Mouse (Mus musculus): Measurements from ENCODE around the gene Slc6a21. TPM values are rescaled to one million over a fixed set of nuclear protein-coding genes. Genes with fewer than 3 reads are reported as not detected.
A peak's percentile ranks its signal among the peaks of the same experiment; 100 is the strongest.

The Slc6a21 gene
- polyA plus RNA-seq, 1 experiment from 2014 or later, result not detected

- no peak for ATAC-seq (ENCODE audit: insufficient number of reproducible peaks, insufficient read depth, low FRiP score, low TSS enrichment, low read depth)
- peaks cover 48% of the 10 kb centered on the region for H3K36me3 ChIP-seq
These were observed 44.9 kb downstream of the Slc6a21 start for GRCm38 (mm10) chr7:45322245-45322644.

GRCm38 (mm10) chr7:45323069-45323468 lies 45.8 kb downstream of the Slc6a21 start:
- no peak for ATAC-seq (ENCODE audit: insufficient number of reproducible peaks, insufficient read depth, low FRiP score, low TSS enrichment, low read depth)
- no peaks in the 10 kb centered on the region for H3K27me3 ChIP-seq
- no peaks in the 10 kb centered on the region for H3K4me1 ChIP-seq (replicated peaks)
- 0 out of 2 replicates have a peak, but pooled peaks cover 7% of the 10 kb centered on the region for H3K9me3 ChIP-seq
- H3K36me3 ChIP-seq, result peaks cover 44% of the 10 kb centered on the region
- no peak overlapping the region for H3K27ac ChIP-seq
- no peak overlapping the region for H3K9ac ChIP-seq (replicated peaks)
- no peak overlapping the region for H3K4me2 ChIP-seq
- H3K4me3 ChIP-seq (replicated peaks), result no peak overlapping the region
- WGBS, result 59% methylated on average over 5 of the region's 5 CpGs

More at GRCm38 (mm10) chr7:45322245-45322644, 44.9 kb downstream of the Slc6a21 start:
- Histone ChIP-seq H3K27ac (no peak overlapping the region), H3K27me3 (no peaks in the 10 kb centered on the region), H3K4me1 (replicated peaks) (no peaks in the 10 kb centered on the region), H3K9me3 (0 out of 2 replicates have a peak, but pooled peaks cover 7% of the 10 kb centered on the region), H3K4me2 (no peak overlapping the region), H3K4me3 (replicated peaks) (no peak overlapping the region), H3K9ac (replicated peaks) (no peak overlapping the region)
- 83% methylated on average over 4 of the region's 4 CpGs for WGBS

GRCm38 (mm10) chr7:45325800-45326199 lies 48.5 kb downstream of the Slc6a21 start:
- H3K4me1 ChIP-seq (replicated peaks), result no peaks in the 10 kb centered on the region
- H3K36me3 ChIP-seq, result peaks cover 38% of the 10 kb centered on the region
- ATAC-seq (ENCODE audit: insufficient number of reproducible peaks, insufficient read depth, low FRiP score, low TSS enrichment, low read depth), result no peak
- H3K4me2 ChIP-seq, result no peak overlapping the region
- no peaks in the 10 kb centered on the region for H3K27me3 ChIP-seq
- H3K4me3 ChIP-seq (replicated peaks), result no peak overlapping the region
- H3K9me3 ChIP-seq, result 0 out of 2 replicates have a peak, but pooled peaks cover 7% of the 10 kb centered on the region
- no peak overlapping the region for H3K27ac ChIP-seq
- no peak overlapping the region for H3K9ac ChIP-seq (replicated peaks)

DNA sequence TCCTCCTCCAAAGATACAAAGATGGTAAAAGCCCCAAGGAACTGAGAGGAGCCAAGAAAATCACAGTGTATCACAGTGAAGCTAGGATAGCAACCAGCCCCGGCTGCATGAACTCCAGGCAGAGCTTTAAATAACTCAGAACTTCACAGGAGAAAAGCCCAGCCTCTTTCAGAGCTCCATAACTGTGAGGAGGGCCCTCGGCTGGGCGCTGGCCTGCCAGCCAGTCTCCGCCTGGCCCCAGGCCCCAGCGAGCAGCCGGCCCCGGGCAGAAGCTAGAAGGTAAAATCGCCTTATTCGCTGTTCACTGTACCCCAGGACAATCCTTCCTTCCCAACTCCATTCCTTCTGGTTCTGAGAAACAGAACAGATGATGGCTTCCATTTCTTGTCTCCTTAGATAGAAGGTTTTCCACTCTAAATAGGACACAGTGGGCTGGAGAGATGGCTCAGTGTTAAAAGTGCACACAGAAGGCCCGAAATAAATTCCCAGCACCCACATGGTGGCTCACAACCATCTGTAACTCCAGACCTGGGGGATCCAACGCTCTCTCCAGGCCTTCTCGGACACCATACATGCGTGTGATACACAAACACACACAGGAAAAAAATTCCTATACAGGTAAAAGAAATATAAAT lies 51.6 kb downstream of the Slc6a21 start:
- H3K9me3 ChIP-seq, result 0 out of 2 replicates have a peak, but pooled peaks cover 7% of the 10 kb centered on the region
- H3K4me1 ChIP-seq (replicated peaks), result peaks cover 14% of the 10 kb centered on the region
- peaks cover 26% of the 10 kb centered on the region for H3K36me3 ChIP-seq
- H3K9ac ChIP-seq (replicated peaks), result no peak overlapping the region
- no peak overlapping the region for H3K27ac ChIP-seq
- H3K4me3 ChIP-seq (replicated peaks), result no peak overlapping the region
- H3K27me3 ChIP-seq, result no peaks in the 10 kb centered on the region
- no peak overlapping the region for H3K4me2 ChIP-seq
- WGBS, result 76% methylated on average over 13 of the region's 13 CpGs
- no peak for ATAC-seq (ENCODE audit: insufficient number of reproducible peaks, insufficient read depth, low FRiP score, low TSS enrichment, low read depth)

GRCm38 (mm10) chr7:45331502-45331901 lies 54.2 kb downstream of the Slc6a21 start:
- no peak for ATAC-seq (ENCODE audit: insufficient number of reproducible peaks, insufficient read depth, low FRiP score, low TSS enrichment, low read depth)

DNA sequence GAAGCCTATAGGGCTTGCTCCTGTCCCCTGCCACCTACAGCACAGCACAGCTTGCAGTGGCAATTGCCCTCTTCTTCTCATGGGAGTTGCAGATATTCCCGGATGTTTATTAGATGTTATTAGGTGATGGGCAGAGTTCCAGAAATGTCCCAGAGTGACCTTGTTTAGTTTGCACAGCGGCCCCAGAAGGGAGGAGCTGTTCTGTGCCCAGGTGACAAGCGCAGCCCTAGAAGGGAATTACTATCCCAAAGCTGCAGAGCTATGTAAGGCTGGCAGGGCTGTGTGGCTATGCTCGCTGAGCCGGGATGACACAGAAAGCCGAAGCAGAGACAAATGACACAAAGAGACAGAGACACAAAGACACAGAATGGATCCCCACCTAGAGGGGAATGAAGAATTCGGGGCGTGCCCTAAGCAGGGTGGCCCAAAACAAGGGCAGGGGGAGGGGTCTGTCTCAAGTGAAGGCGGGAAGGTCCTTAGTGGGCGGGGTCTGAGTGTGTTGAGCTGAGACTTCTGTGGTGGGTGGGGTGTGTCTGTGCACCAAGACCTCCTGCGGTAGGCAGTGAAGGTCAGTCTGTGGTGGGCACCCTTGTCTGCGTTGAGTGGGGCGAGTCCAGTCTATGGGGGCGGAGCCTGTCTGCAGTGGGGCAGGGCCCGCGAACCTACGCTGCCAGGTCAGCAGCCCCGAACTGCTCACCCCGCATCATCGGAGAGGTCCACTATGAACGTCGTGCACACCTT lies 55.5 kb downstream of the Slc6a21 start:
- WGBS, result 4% methylated on average over 22 of the region's 22 CpGs
- Histone ChIP-seq H3K4me1 (replicated peaks) (peaks cover 32% of the 10 kb centered on the region), H3K27me3 (peaks cover 12% of the 10 kb centered on the region), H3K36me3 (no peaks in the 10 kb centered on the region), H3K27ac (peak overlapping the region; percentile 87), H3K9me3 (no peaks in the 10 kb centered on the region), H3K4me3 (replicated peaks) (peak overlapping the region; percentile 67), H3K4me2 (peak overlapping the region; percentile 78), H3K9ac (replicated peaks) (peak overlapping the region; percentile 69)
- peak; percentile 48 for ATAC-seq (ENCODE audit: insufficient number of reproducible peaks, insufficient read depth, low FRiP score, low TSS enrichment, low read depth)

More at GRCm38 (mm10) chr7:45331502-45331901, 54.2 kb downstream of the Slc6a21 start:
- Histone ChIP-seq H3K4me1 (replicated peaks) (peaks cover 28% of the 10 kb centered on the region), H3K36me3 (peaks cover 11% of the 10 kb centered on the region), H3K27me3 (0 out of 2 replicates have a peak, but pooled peaks cover under 1% of the 10 kb centered on the region), H3K27ac (no peak overlapping the region), H3K4me2 (no peak overlapping the region), H3K9ac (replicated peaks) (no peak overlapping the region), H3K4me3 (replicated peaks) (no peak overlapping the region), H3K9me3 (no peaks in the 10 kb centered on the region)
- 78% methylated on average over 6 of the region's 6 CpGs for WGBS

DNA sequence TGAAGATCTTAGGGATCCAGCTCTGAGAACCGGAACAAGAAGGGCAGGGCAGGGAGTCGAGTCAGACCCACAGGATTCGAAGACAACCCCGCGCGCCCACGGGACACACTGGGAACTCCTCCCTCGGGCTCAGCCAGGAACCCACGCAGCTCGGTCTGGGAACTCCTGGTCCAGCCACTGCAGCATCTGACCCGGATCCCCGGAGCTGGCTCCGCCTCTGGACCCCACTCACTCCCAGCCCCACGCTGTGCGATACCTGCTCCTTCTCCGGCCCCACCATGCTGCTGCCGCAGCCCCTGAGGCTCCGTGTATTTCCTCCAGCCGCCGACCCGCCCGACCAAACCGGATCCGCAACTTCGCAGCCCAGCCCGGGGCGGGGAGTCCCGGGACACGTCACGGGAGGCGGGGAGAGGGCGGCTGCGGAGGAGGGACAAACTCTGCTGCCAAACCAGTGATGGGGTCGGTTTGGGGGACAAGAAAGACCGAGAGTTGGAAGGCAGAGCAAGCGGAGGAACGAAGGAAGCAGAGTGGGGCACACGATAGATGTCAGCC lies 56.2 kb downstream of the Slc6a21 start, which contains the start of gene Trpm4:
Gene Trpm4, minus strand, starts transcription at position 350 of the 552 bp plus-strand sequence.
- ATAC-seq (ENCODE audit: insufficient number of reproducible peaks, insufficient read depth, low FRiP score, low TSS enrichment, low read depth), result peak; percentile 60
- peaks cover 18% of the 10 kb centered on the region for H3K27me3 ChIP-seq
- under 1% methylated on average over 38 of the region's 38 CpGs for WGBS
- H3K9me3 ChIP-seq, result no peaks in the 10 kb centered on the region
- H3K27ac ChIP-seq, result peak within 1 kb of the TSS; percentile 87
- peak within 1 kb of the TSS; percentile 67 for H3K4me3 ChIP-seq (replicated peaks)
- peak within 1 kb of the TSS; percentile 69 for H3K9ac ChIP-seq (replicated peaks)
- H3K36me3 ChIP-seq, result no peaks in the 10 kb centered on the region
- peaks cover 39% of the 10 kb centered on the region for H3K4me1 ChIP-seq (replicated peaks)
- H3K4me2 ChIP-seq, result peak within 1 kb of the TSS; percentile 78

DNA sequence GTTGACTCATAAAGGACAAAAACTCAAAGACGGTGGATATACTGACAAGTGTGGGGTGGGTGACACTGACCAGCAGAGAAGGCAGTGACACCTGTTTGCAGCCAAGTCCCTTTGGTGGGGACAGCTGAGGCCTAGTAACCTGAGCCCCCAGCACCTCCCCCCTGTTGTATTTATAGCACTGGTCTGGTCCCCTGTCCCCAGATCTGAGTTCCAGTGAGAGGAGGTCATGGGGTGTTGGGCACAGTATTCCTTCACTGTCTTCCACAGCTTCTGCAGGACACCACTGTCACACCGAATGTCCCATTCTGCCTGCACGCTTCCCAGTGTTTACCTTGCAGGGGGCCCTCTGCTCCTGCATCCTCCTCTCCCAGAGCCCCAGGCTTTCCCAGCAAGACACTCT lies 57.3 kb downstream of the Slc6a21 start:
- no peak overlapping the region; the same call in 1 of the 2 replicates for H3K9ac ChIP-seq (replicated peaks)
- H3K4me1 ChIP-seq (replicated peaks), result peaks cover 50% of the 10 kb centered on the region
- H3K27me3 ChIP-seq, result peaks cover 21% of the 10 kb centered on the region
- H3K4me2 ChIP-seq, result peak overlapping the region; percentile 78
- ATAC-seq (ENCODE audit: insufficient number of reproducible peaks, insufficient read depth, low FRiP score, low TSS enrichment, low read depth), result 0 out of 2 replicates have a peak, but pooled peaks have one; percentile 8
- WGBS, result 14% methylated on average over 3 of the region's 3 CpGs
- no peak overlapping the region for H3K4me3 ChIP-seq (replicated peaks)
- peak overlapping the region; percentile 35; the same call in 1 of the 2 replicates for H3K27ac ChIP-seq
- no peaks in the 10 kb centered on the region for H3K36me3 ChIP-seq
- H3K9me3 ChIP-seq, result no peaks in the 10 kb centered on the region

DNA sequence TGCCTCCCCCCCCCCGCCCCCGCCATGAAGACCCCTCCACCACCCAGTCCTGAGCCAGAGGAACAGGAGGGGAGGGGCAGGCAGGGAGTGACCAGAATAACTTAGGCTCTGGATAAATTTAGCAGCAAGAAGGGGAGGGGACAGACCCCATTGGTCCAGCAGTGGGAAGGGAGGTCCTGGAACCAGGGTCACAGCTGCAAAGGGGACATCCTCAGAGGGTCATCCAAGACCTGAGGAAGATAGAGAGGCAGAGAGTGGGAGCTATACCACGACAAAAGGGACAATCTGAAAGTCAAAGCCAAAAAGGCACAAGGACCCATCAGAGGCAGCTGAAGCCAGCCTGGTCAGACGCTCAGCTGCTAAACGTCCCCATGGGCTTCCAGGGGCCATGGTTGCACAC lies 57.7 kb downstream of the Slc6a21 start, which contains the start of gene Hrc:
Gene Hrc, plus strand, starts transcription at position 235 of the 400 bp plus-strand sequence.
- Histone ChIP-seq H3K9me3 (no peaks in the 10 kb centered on the region), H3K4me2 (peak within 1 kb of the TSS; percentile 78), H3K27me3 (peaks cover 21% of the 10 kb centered on the region), H3K4me1 (replicated peaks) (peaks cover 53% of the 10 kb centered on the region), H3K27ac (peak within 1 kb of the TSS; percentile 35; the same call in 1 of the 2 replicates), H3K4me3 (replicated peaks) (0 out of 2 replicates have a peak within 1 kb of the TSS, but pooled peaks have one; percentile 67), H3K9ac (replicated peaks) (no peak within 1 kb of the TSS; the same call in 1 of the 2 replicates), H3K36me3 (no peaks in the 10 kb centered on the region)
- 28% methylated on average over 5 of the region's 5 CpGs for WGBS
- no peak for ATAC-seq (ENCODE audit: insufficient number of reproducible peaks, insufficient read depth, low FRiP score, low TSS enrichment, low read depth)

DNA sequence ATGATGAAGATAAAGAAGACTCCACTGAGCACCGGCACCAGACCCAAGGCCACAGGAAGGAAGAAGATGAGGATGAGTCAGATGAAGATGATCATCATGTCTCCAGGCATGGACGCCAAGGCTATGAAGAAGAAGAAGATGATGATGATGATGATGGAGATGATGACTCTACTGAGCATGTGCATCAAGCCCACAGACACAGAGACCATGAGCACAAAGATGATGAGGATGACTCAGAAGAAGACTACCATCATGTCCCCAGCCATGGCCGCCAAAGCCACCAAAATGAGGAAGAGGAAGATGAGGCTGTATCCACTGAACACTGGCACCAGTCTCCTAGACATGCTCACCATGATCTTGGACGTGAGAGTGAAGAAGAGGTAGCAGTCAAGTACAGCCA lies 59.0 kb downstream of the Slc6a21 start:
- Histone ChIP-seq H3K4me3 (replicated peaks) (no peak overlapping the region), H3K4me2 (no peak overlapping the region), H3K9me3 (no peaks in the 10 kb centered on the region), H3K9ac (replicated peaks) (no peak overlapping the region), H3K27ac (no peak overlapping the region), H3K27me3 (peaks cover 21% of the 10 kb centered on the region), H3K36me3 (no peaks in the 10 kb centered on the region), H3K4me1 (replicated peaks) (peaks cover 65% of the 10 kb centered on the region)
- 86% methylated on average over 4 of the region's 4 CpGs for WGBS
- no peak for ATAC-seq (ENCODE audit: insufficient number of reproducible peaks, insufficient read depth, low FRiP score, low TSS enrichment, low read depth)

GRCm38 (mm10) chr7:45337469-45337868 lies 60.2 kb downstream of the Slc6a21 start:
- Histone ChIP-seq H3K36me3 (no peaks in the 10 kb centered on the region), H3K4me1 (replicated peaks) (peaks cover 67% of the 10 kb centered on the region), H3K27ac (no peak overlapping the region), H3K4me3 (replicated peaks) (no peak overlapping the region), H3K9me3 (no peaks in the 10 kb centered on the region), H3K9ac (replicated peaks) (no peak overlapping the region), H3K4me2 (peak overlapping the region; percentile 94), H3K27me3 (peaks cover 21% of the 10 kb centered on the region)
- WGBS, result 19% methylated on average over 4 of the region's 4 CpGs
- no peak for ATAC-seq (ENCODE audit: insufficient number of reproducible peaks, insufficient read depth, low FRiP score, low TSS enrichment, low read depth)

Measured in limb, embryonic 12.5 days (tissue).